Mouse (Mus musculus) MEL (cell line): ENCODE data around the gene Cenpp. TPM values are rescaled to one million over a fixed set of nuclear protein-coding genes. Genes with fewer than 3 reads are reported as not detected.

Experiments
- DNase-seq: peaks from one replicate; pipeline ENCODE4 v3.0.0; 2011; ENCODE audit warnings: low read depth, low spot score
- H3K27ac ChIP-seq: 2 replicates; pipeline ENCODE4 v1.5.1; 2012; ENCODE audit warnings: low read depth, mild to moderate bottlenecking, control low read depth, low read length, moderate library complexity; ENCODE audit not compliant: control insufficient read depth
- H3K27me3 ChIP-seq, 2 experiments: fragments of 150-350 bp in 1 of 2; sonication (generic) in 1 of 2; 2 replicates each; pipeline ENCODE4 v1.6.1; 2012; ENCODE audit warnings: low read length in 2 of 2, mild to moderate bottlenecking in 2 of 2, improper control_type of control experiment in 1 of 2, moderate library complexity in 1 of 2; ENCODE audit not compliant: insufficient read depth in 2 of 2, control insufficient read depth in 1 of 2
- H3K36me3 ChIP-seq, 2 experiments: 2 replicates each; pipeline ENCODE4 v1.6.1; 2012 to 2014; ENCODE audit warnings: low read length in 2 of 2, improper control_type of control experiment in 1 of 2, inconsistent platforms in 1 of 2, mild to moderate bottlenecking in 1 of 2; ENCODE audit not compliant: insufficient read depth in 2 of 2, control insufficient read depth in 1 of 2
- H3K4me1 ChIP-seq, 2 experiments: fragments of 150-350 bp in 1 of 2; sonication (generic) in 1 of 2; 2 replicates each; pipeline ENCODE4 v1.6.1; 2012; ENCODE audit warnings: low read length in 2 of 2, improper control_type of control experiment in 1 of 2, mild to moderate bottlenecking in 1 of 2; ENCODE audit not compliant: insufficient read depth in 2 of 2, control insufficient read depth in 1 of 2
- H3K4me3 ChIP-seq, 2 experiments: fragments of 150-350 bp in 1 of 2; sonication (generic) in 1 of 2; 2 replicates each; pipeline ENCODE4 v1.5.1; 2012; ENCODE audit warnings: low read depth in 2 of 2, low read length in 2 of 2, mild to moderate bottlenecking in 2 of 2, moderate library complexity in 2 of 2, control low read depth in 1 of 2, improper control_type of control experiment in 1 of 2; ENCODE audit not compliant: control insufficient read depth in 1 of 2, insufficient read depth in 1 of 2
- H3K79me2 ChIP-seq: 2 replicates; pipeline ENCODE4 v1.6.1; 2012; ENCODE audit warnings: mild to moderate bottlenecking, low read length, moderate library complexity; ENCODE audit not compliant: control insufficient read depth, poor library complexity, insufficient read depth
- H3K9ac ChIP-seq: 2 replicates; pipeline ENCODE4 v1.6.1; 2012; ENCODE audit warnings: low read depth, mild to moderate bottlenecking, control low read depth, low read length, moderate library complexity; ENCODE audit not compliant: control insufficient read depth, poor library complexity, severe bottlenecking
- H3K9me3 ChIP-seq: fragments of 150-350 bp; sonication (generic); replicated peaks from 2 replicates; pipeline ENCODE4 v1.6.1; 2012; ENCODE audit warnings: mild to moderate bottlenecking, low read length, improper control_type of control experiment, moderate library complexity; ENCODE audit not compliant: insufficient read depth
- BHLHE40 ChIP-seq: IDR thresholded peaks from 2 replicates; pipeline ENCODE4 v1.6.1; 2012; ENCODE audit warnings: low read depth, mild to moderate bottlenecking, inconsistent platforms, low read length, improper control_type of control experiment, borderline replicate concordance
- CHD1 ChIP-seq: IDR thresholded peaks from 2 replicates; pipeline ENCODE4 v1.6.1; 2012; ENCODE audit warnings: low read depth, mild to moderate bottlenecking, inconsistent platforms, low read length, improper control_type of control experiment
- CTCF ChIP-seq, 3 experiments: IDR thresholded peaks in 2 of 3; conservative IDR thresholded peaks in 1 of 3; 2 replicates each; pipeline ENCODE4 v1.5.1; 2011 to 2012; ENCODE audit warnings: low read length in 3 of 3, low read depth in 2 of 3, mild to moderate bottlenecking in 2 of 3, improper control_type of control experiment in 1 of 3, inconsistent platforms in 1 of 3, mixed read lengths in 1 of 3, moderate library complexity in 1 of 3; ENCODE audit not compliant: control insufficient read depth in 1 of 3, insufficient read depth in 1 of 3, poor library complexity in 1 of 3, severe bottlenecking in 1 of 3
- ETS1 ChIP-seq: IDR thresholded peaks from 2 replicates; pipeline ENCODE4 v1.6.1; 2012; ENCODE audit warnings: low read depth, mild to moderate bottlenecking, inconsistent platforms, low read length, improper control_type of control experiment, moderate library complexity
- GABPA ChIP-seq: IDR thresholded peaks from 2 replicates; pipeline ENCODE4 v1.6.1; 2012; ENCODE audit warnings: low read depth, mild to moderate bottlenecking, inconsistent platforms, low read length, improper control_type of control experiment, moderate library complexity
- HCFC1 ChIP-seq: IDR thresholded peaks from 2 replicates; pipeline ENCODE4 v1.6.1; 2012; ENCODE audit warnings: low read depth, mild to moderate bottlenecking, inconsistent platforms, low read length, improper control_type of control experiment, moderate library complexity
- MAFK ChIP-seq: IDR thresholded peaks from 2 replicates; pipeline ENCODE4 v1.6.1; 2011; ENCODE audit warnings: low read depth, mild to moderate bottlenecking, low read length, improper control_type of control experiment, borderline replicate concordance
- MAX ChIP-seq: IDR thresholded peaks from 2 replicates; pipeline ENCODE4 v1.6.1; 2011; ENCODE audit warnings: low read length, improper control_type of control experiment
- MAZ ChIP-seq: IDR thresholded peaks from 2 replicates; pipeline ENCODE4 v1.6.1; 2012; ENCODE audit warnings: low read depth, mild to moderate bottlenecking, inconsistent platforms, low read length, improper control_type of control experiment
- MEF2A ChIP-seq: IDR thresholded peaks from 2 replicates; pipeline ENCODE4 v1.6.1; 2014; ENCODE audit warnings: low read depth, mild to moderate bottlenecking, inconsistent platforms, low read length, improper control_type of control experiment; ENCODE audit not compliant: poor library complexity, insufficient replicate concordance, severe bottlenecking; ENCODE audit errors: extremely low read depth
- MYC ChIP-seq: IDR thresholded peaks from 2 replicates; pipeline ENCODE4 v1.6.1; 2011; ENCODE audit warnings: low read depth, mild to moderate bottlenecking, low read length, improper control_type of control experiment, moderate library complexity
- NELFE ChIP-seq: IDR thresholded peaks from 2 replicates; pipeline ENCODE4 v1.6.1; 2011; ENCODE audit warnings: low read depth, low read length, improper control_type of control experiment
- NRF1 ChIP-seq: IDR thresholded peaks from 2 replicates; pipeline ENCODE4 v1.6.1; 2014; ENCODE audit warnings: low read depth, mild to moderate bottlenecking, inconsistent platforms, low read length, improper control_type of control experiment, moderate library complexity; ENCODE audit not compliant: poor library complexity, insufficient read depth, severe bottlenecking
- POLR2A ChIP-seq, 2 experiments: IDR thresholded peaks; 2 replicates each; pipeline ENCODE4 v1.6.1; 2011 to 2012; ENCODE audit warnings: low read length in 2 of 2, mild to moderate bottlenecking in 2 of 2, control low read depth in 1 of 2, improper control_type of control experiment in 1 of 2, low read depth in 1 of 2, moderate library complexity in 1 of 2; ENCODE audit not compliant: control insufficient read depth in 1 of 2, insufficient read depth in 1 of 2, poor library complexity in 1 of 2
- POLR2AphosphoS2 ChIP-seq: IDR thresholded peaks from 2 replicates; pipeline ENCODE4 v1.6.1; 2011; ENCODE audit warnings: low read length, improper control_type of control experiment
- POLR2AphosphoS5 ChIP-seq: IDR thresholded peaks from 2 replicates; pipeline ENCODE4 v1.6.1; 2012; ENCODE audit warnings: low read depth, borderline replicate concordance, mild to moderate bottlenecking, inconsistent platforms, low read length, moderate library complexity, mixed read lengths
- RAD21 ChIP-seq: IDR thresholded peaks from 2 replicates; pipeline ENCODE4 v1.6.1; 2011; ENCODE audit warnings: mild to moderate bottlenecking, low read depth, low read length, improper control_type of control experiment
- SIN3A ChIP-seq: IDR thresholded peaks from 2 replicates; pipeline ENCODE4 v1.6.1; 2012; ENCODE audit warnings: low read length, improper control_type of control experiment, inconsistent platforms
- SMC3 ChIP-seq: IDR thresholded peaks from 2 replicates; pipeline ENCODE4 v1.6.1; 2011; ENCODE audit warnings: low read depth, low read length, improper control_type of control experiment
- TBP ChIP-seq: IDR thresholded peaks from 2 replicates; pipeline ENCODE4 v1.8.0; 2011; ENCODE audit warnings: low read depth, low read length, improper control_type of control experiment
- TCF12 ChIP-seq: IDR thresholded peaks from 2 replicates; pipeline ENCODE4 v1.6.1; 2014; ENCODE audit warnings: low read depth, mild to moderate bottlenecking, inconsistent platforms, low read length, improper control_type of control experiment, moderate library complexity
- UBTF ChIP-seq: IDR thresholded peaks from 2 replicates; pipeline ENCODE4 v1.6.1; 2012; ENCODE audit warnings: low read depth, mild to moderate bottlenecking, inconsistent platforms, low read length, improper control_type of control experiment, moderate library complexity, borderline replicate concordance; ENCODE audit not compliant: insufficient read depth
- USF1 ChIP-seq: IDR thresholded peaks from 2 replicates; pipeline ENCODE4 v1.6.1; 2014; ENCODE audit warnings: low read depth, mild to moderate bottlenecking, inconsistent platforms, low read length, improper control_type of control experiment, moderate library complexity
- USF2 ChIP-seq, 2 experiments: IDR thresholded peaks; 2 replicates each; pipeline ENCODE4 v1.6.1; 2011 to 2012; ENCODE audit warnings: improper control_type of control experiment in 2 of 2, low read length in 2 of 2, borderline replicate concordance in 1 of 2, inconsistent platforms in 1 of 2, low read depth in 1 of 2, mild to moderate bottlenecking in 1 of 2; ENCODE audit not compliant: insufficient read depth in 1 of 2
- ZMIZ1 ChIP-seq: IDR thresholded peaks from 2 replicates; pipeline ENCODE4 v1.6.1; 2012; ENCODE audit warnings: low read depth, mild to moderate bottlenecking, inconsistent platforms, low read length, improper control_type of control experiment, moderate library complexity
- polyA plus RNA-seq, 2 experiments: library from polyadenylated mRNA; stranded (reverse) in 1 of 2; unstranded in 1 of 2; fragments of >175 nt in 1 of 2; fragments of >200 nt in 1 of 2; gene quantifications; 2 replicates each; pipeline versions ENCODE4 v1.2.1 to v1.2.4; 2012; ENCODE audit warnings: low replicate concordance in 2 of 2, low read depth in 1 of 2; ENCODE audit not compliant: insufficient read length in 2 of 2, insufficient read depth in 1 of 2, missing spikeins in 1 of 2
- total RNA-seq: library from RNA; depleted of rRNA; stranded (reverse); fragments of 300-350 nt; gene quantifications from 2 replicates; pipeline ENCODE4 v1.2.3, GENCODE M21; 2012

The Cenpp gene
- total and polyA plus RNA-seq, 3 experiments, result 13.2 to 17.9 TPM; not detected in 1

DNA sequence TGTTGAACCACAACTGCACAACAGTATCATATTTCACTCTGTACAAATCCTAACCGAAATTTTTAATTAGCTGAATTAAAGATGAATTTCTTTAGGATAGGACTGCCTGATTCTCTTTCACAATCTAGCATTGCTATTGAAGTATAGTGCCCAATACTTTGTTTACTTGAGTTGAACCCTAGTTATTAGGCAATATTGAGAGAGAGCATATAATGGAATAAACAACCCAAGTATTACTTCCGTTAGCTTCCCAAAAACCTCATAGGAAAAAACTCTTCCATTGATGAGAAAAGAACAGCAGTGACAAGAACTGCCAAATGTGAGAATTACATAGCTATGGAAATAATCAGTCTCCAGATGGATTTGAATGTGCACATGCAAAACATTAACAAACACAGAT is 126.3 kb downstream of the Cenpp start:
- Histone ChIP-seq H3K4me3 (no peak overlapping the region), H3K4me1 (no peaks in the 10 kb centered on the region), H3K27me3 (no peaks in the 10 kb centered on the region), H3K79me2 (no peaks in the 10 kb centered on the region), H3K36me3 (no peaks in the 10 kb centered on the region), H3K27ac (no peak overlapping the region), H3K9ac (no peak overlapping the region)
- DNase-seq, result no peak
- TF ChIP-seq BHLHE40, result no peak
- no peak for TF ChIP-seq POLR2AphosphoS5
- no peak for TF ChIP-seq HCFC1
- TF ChIP-seq TBP, result no peak
- TF ChIP-seq MYC, result no peak
- no peak for TF ChIP-seq USF1
- TF ChIP-seq ZMIZ1, result no peak
- no peak for TF ChIP-seq USF2 (IDR thresholded peaks at IDR 0.05; ENCODE audit: borderline replicate concordance in 1 of 2, insufficient read depth in 1 of 2, low read depth in 1 of 2, low read length in 2 of 2)
- no peak for TF ChIP-seq GABPA
- TF ChIP-seq UBTF, result no peak
- TF ChIP-seq NRF1, result no peak
- no peak for TF ChIP-seq MAFK
- no peak for TF ChIP-seq ETS1
- no peak for TF ChIP-seq CHD1
- TF ChIP-seq CTCF (IDR thresholded peaks at IDR 0.05 in 2 of 3, conservative IDR thresholded peaks at IDR 0.05 in 1 of 3; ENCODE audit: control insufficient read depth in 1 of 3, insufficient read depth in 1 of 3, low read depth in 2 of 3, low read length in 3 of 3, poor library complexity in 1 of 3, severe bottlenecking in 1 of 3), result no peak
- no peak for TF ChIP-seq TCF12
- TF ChIP-seq SIN3A, result no peak
- TF ChIP-seq MAZ, result no peak
- TF ChIP-seq, all 39 proteins: peak for 0
- no peaks in the 10 kb centered on the region for H3K9me3 ChIP-seq

DNA sequence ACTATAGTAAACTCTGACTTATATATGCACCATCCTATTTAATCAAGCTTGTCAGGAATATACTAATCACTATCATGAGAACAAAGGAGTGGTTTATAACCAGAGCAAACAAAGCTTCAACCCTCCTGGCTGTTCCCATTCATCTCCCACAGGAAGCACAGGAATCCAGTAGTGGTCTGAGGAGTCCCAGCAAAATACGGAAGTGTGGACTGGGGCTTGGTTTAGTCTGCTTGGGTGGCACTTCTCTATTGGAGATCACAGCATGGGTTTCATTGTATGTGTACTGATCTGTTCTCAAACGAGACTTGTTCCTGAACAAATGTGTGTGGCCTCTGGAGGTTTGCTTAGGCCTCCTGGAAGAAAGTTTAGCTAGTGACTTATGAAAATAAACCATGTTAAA is 133.8 kb downstream of the Cenpp start:
- no peaks in the 10 kb centered on the region for H3K27me3 ChIP-seq
- TF ChIP-seq HCFC1 (no peak), POLR2AphosphoS2 (no peak), MEF2A (no peak), NELFE (no peak), ZMIZ1 (no peak), BHLHE40 (no peak), MAZ (no peak), SMC3 (no peak), SIN3A (no peak), MYC (no peak), POLR2A (IDR thresholded peaks at IDR 0.05; ENCODE audit: control insufficient read depth in 1 of 2, insufficient read depth in 1 of 2, low read depth in 1 of 2, low read length in 2 of 2, poor library complexity in 1 of 2) (no peak), MAX (no peak), TCF12 (no peak), MAFK (no peak), RAD21 (no peak)
- DNase-seq, result peak; percentile 10
- no peaks in the 10 kb centered on the region for H3K4me1 ChIP-seq
- H3K27ac ChIP-seq, result no peak overlapping the region
- H3K9me3 ChIP-seq, result no peaks in the 10 kb centered on the region
- H3K9ac ChIP-seq, result no peak overlapping the region
- H3K79me2 ChIP-seq, result no peaks in the 10 kb centered on the region
- H3K4me3 ChIP-seq, result no peak overlapping the region
- H3K36me3 ChIP-seq, result no peaks in the 10 kb centered on the region
